21 mouse cellular contexts compared by ENCODE assay signal in genomic region chr8:61194306-61194925, GRCm38 (mm10). TPM values are rescaled to one million over a fixed set of nuclear protein-coding genes. Genes with fewer than 3 reads are reported as not detected.
A peak's percentile ranks its signal among the peaks of the same experiment; 100 is the strongest.
DNase-seq lines count a peak whose midpoint lies in the region; ATAC-seq and TF ChIP-seq lines count a peak whose summit lies in the region.
"Had no signal": no experiment of that assay in that cellular context is flagged by ENCODE, and none has a peak within 500 bp of the region (broad histone marks: within the 10 kb centered on the region; RNA-seq: fewer than 3 reads in every experiment).

No protein-coding gene starts in this region.

- H3K79me3 ChIP-seq in C2C12 (ENCODE audit: low read depth) = no peaks in the 10 kb centered on the region

- peak; percentile 75 for DNase-seq in NIH3T3 (ENCODE audit: low read depth)
- peak; percentile 11 for DNase-seq in adrenal gland, postnatal 14 days
- DNase-seq in thymus, postnatal 10 days (ENCODE audit: low spot score in 2 of 2) = no peak
- DNase-seq: cerebellum, adult 9-10 months; gastrocnemius, postnatal 36 days; kidney, adult 2 months; kidney, postnatal 10 days; right cerebral cortex, postnatal 25 days; spleen, adult 18-20 months had no signal

- peak overlapping the region; percentile 45 for H3K4me2 ChIP-seq in myocyte (ENCODE audit: low read depth)
- H3K4me2 ChIP-seq in liver, embryonic 12.5 days = no peak overlapping the region
- no peak overlapping the region for H3K4me2 ChIP-seq in midbrain, embryonic 16.5 days (ENCODE audit: low read length)
- H3K4me2 ChIP-seq: forebrain, embryonic 12.5 days; hindbrain, embryonic 13.5 days; limb, embryonic 15.5 days; liver, embryonic 15.5 days had no signal

- H3ac ChIP-seq in C2C12 (ENCODE audit: control insufficient read depth, insufficient read length, low read depth) = no peak overlapping the region
- no peak overlapping the region for H3ac ChIP-seq in myocyte (ENCODE audit: control insufficient read depth, insufficient read length)

- H3K4me3 ChIP-seq in C2C12 (ENCODE audit: insufficient read depth, poor library complexity, severe bottlenecking) (no peak overlapping the region), myocyte (no peak overlapping the region)
- no peak overlapping the region for H3K4me3 ChIP-seq in liver, embryonic 12.5 days
- no peak overlapping the region for H3K4me3 ChIP-seq in midbrain, embryonic 16.5 days (ENCODE audit: low read depth, low read length)
- H3K4me3 ChIP-seq: forebrain, embryonic 12.5 days; hindbrain, embryonic 13.5 days; left cerebral cortex, adult 2 months; limb, embryonic 15.5 days; liver, embryonic 15.5 days; midbrain, embryonic 10.5 days had no signal

- TF ChIP-seq CTCF in C2C12 (IDR thresholded peaks at IDR 0.05; ENCODE audit: control insufficient read depth, insufficient read depth, insufficient read length) = no peak

- H3K27me3 ChIP-seq in C2C12 (ENCODE audit: control insufficient read depth, insufficient read depth, insufficient read length) (no peaks in the 10 kb centered on the region), myocyte (ENCODE audit: control insufficient read depth, insufficient read depth, insufficient read length) (no peaks in the 10 kb centered on the region)
- no peaks in the 10 kb centered on the region for H3K27me3 ChIP-seq in liver, embryonic 12.5 days (replicated peaks)
- no peaks in the 10 kb centered on the region for H3K27me3 ChIP-seq in midbrain, embryonic 16.5 days (ENCODE audit: control insufficient read depth, insufficient read depth, low read depth, low read length)
- H3K27me3 ChIP-seq: forebrain, embryonic 12.5 days; hindbrain, embryonic 13.5 days; limb, embryonic 15.5 days; liver, embryonic 15.5 days had no signal

- H3K79me2 ChIP-seq in C2C12 (ENCODE audit: control insufficient read depth, insufficient read depth) = no peaks in the 10 kb centered on the region
- no peaks in the 10 kb centered on the region for H3K79me2 ChIP-seq in myocyte (ENCODE audit: control insufficient read depth, insufficient read depth)

- no peak overlapping the region for H3K27ac ChIP-seq in liver, embryonic 12.5 days
- H3K27ac ChIP-seq in midbrain, embryonic 16.5 days (ENCODE audit: low read length) = no peak overlapping the region
- H3K27ac ChIP-seq: forebrain, embryonic 12.5 days; hindbrain, embryonic 13.5 days; left cerebral cortex, adult 2 months; limb, embryonic 15.5 days; liver, embryonic 15.5 days; midbrain, embryonic 10.5 days had no signal

- no peak overlapping the region for H3K9ac ChIP-seq in liver, embryonic 12.5 days
- no peak overlapping the region for H3K9ac ChIP-seq in midbrain, embryonic 16.5 days (ENCODE audit: low read depth, low read length)
- H3K9ac ChIP-seq: forebrain, embryonic 12.5 days; hindbrain, embryonic 13.5 days; limb, embryonic 15.5 days; liver, embryonic 15.5 days had no signal

- 0 out of 2 replicates have a peak, but pooled peaks cover 4% of the 10 kb centered on the region for H3K9me3 ChIP-seq in liver, embryonic 12.5 days (replicated peaks)
- no peaks in the 10 kb centered on the region for H3K9me3 ChIP-seq in midbrain, embryonic 16.5 days (replicated peaks; ENCODE audit: control insufficient read depth, low read length, poor library complexity, severe bottlenecking)
- H3K9me3 ChIP-seq: forebrain, embryonic 12.5 days; hindbrain, embryonic 13.5 days; limb, embryonic 15.5 days; liver, embryonic 15.5 days had no signal

- H3K4me1 ChIP-seq in liver, embryonic 12.5 days = no peaks in the 10 kb centered on the region
- H3K4me1 ChIP-seq in midbrain, embryonic 16.5 days (ENCODE audit: control insufficient read depth, insufficient read depth, low read length) = no peaks in the 10 kb centered on the region
- H3K4me1 ChIP-seq: forebrain, embryonic 12.5 days; hindbrain, embryonic 13.5 days; limb, embryonic 15.5 days; liver, embryonic 15.5 days; midbrain, embryonic 10.5 days had no signal

- no peak for ATAC-seq in liver, embryonic 12.5 days
- no peak for ATAC-seq in midbrain, embryonic 16.5 days
- ATAC-seq: activated CD4-positive, CD25-positive, alpha-beta regulatory T cell, adult 4 months; CD4-positive, CD25-positive, alpha-beta regulatory T cell, adult 4 months had no signal

- no peaks in the 10 kb centered on the region for H3K36me3 ChIP-seq in C2C12 (ENCODE audit: control insufficient read depth, insufficient read depth)
- H3K36me3 ChIP-seq in myocyte (ENCODE audit: control insufficient read depth, insufficient read depth) = no peaks in the 10 kb centered on the region
- no peaks in the 10 kb centered on the region for H3K36me3 ChIP-seq in liver, embryonic 12.5 days
- no peaks in the 10 kb centered on the region for H3K36me3 ChIP-seq in midbrain, embryonic 16.5 days (ENCODE audit: control insufficient read depth, insufficient read depth, low read length)
- H3K36me3 ChIP-seq: forebrain, embryonic 12.5 days; hindbrain, embryonic 13.5 days; limb, embryonic 15.5 days; liver, embryonic 15.5 days; midbrain, embryonic 10.5 days had no signal

- 64% methylated on average over 5 of the region's 5 CpGs for WGBS in liver, embryonic 12.5 days (ENCODE audit: insufficient replicate concordance)
- 84% methylated on average over 5 of the region's 5 CpGs for WGBS in midbrain, embryonic 16.5 days

- no peak for TF ChIP-seq POLR2A in myocyte (IDR thresholded peaks at IDR 0.05; ENCODE audit: insufficient read length, low read depth)

TF ChIP-seq in C2C12, 6 proteins besides CTCF, POLR2A, EP300 and RAD21:
- TF ChIP-seq MYOG (IDR thresholded peaks at IDR 0.05; ENCODE audit: control insufficient read depth, extremely low read depth, insufficient read length) = no peak
- peak; percentile 86 for TF ChIP-seq FOSL1 (IDR thresholded peaks at IDR 0.05; ENCODE audit: insufficient read depth, low read length, poor library complexity, severe bottlenecking)
- TF ChIP-seq MYOD1 (IDR thresholded peaks at IDR 0.05; ENCODE audit: control insufficient read depth, insufficient read length, low read depth) = peak; percentile 97
- TF ChIP-seq CEBPB (IDR thresholded peaks at IDR 0.05; ENCODE audit: low read depth) = no peak
- peak; percentile 52 for TF ChIP-seq USF1 (IDR thresholded peaks at IDR 0.05; ENCODE audit: low read depth)

TF ChIP-seq in myocyte, 11 proteins besides CTCF, POLR2A, EP300 and RAD21:
- TF ChIP-seq MAX (IDR thresholded peaks at IDR 0.05; ENCODE audit: low read depth) (peak; percentile 8), SRF (IDR thresholded peaks at IDR 0.05; ENCODE audit: control insufficient read depth, insufficient read length, low read depth) (no peak), TCF12 (IDR thresholded peaks at IDR 0.05; ENCODE audit: insufficient read depth, poor library complexity, severe bottlenecking) (peak; percentile 60), TCF3 (IDR thresholded peaks at IDR 0.05; ENCODE audit: insufficient read length, low read depth) (peak; percentile 63), USF1 (IDR thresholded peaks at IDR 0.05; ENCODE audit: low read depth) (peak; percentile 62), MYOG (IDR thresholded peaks at IDR 0.05; ENCODE audit: control insufficient read depth in 1 of 3, insufficient read depth in 1 of 3, insufficient read length in 2 of 3, low read depth in 2 of 3) (peak; percentile 50 to 92 (median 56)), POLR2AphosphoS2 (IDR thresholded peaks at IDR 0.05; ENCODE audit: insufficient read length, low read depth) (no peak), REST (IDR thresholded peaks at IDR 0.05; ENCODE audit: insufficient read depth, insufficient read length) (no peak), E2F4 (IDR thresholded peaks at IDR 0.05; ENCODE audit: insufficient read depth) (no peak), MYOD1 (IDR thresholded peaks at IDR 0.05; ENCODE audit: control insufficient read depth in 1 of 3, insufficient read length in 2 of 3, low read depth in 2 of 3) (peak in 2 of 3 experiments; percentile 82 to 96), CEBPB (IDR thresholded peaks at IDR 0.05; ENCODE audit: insufficient read depth, poor library complexity, severe bottlenecking) (no peak)

RNA-seq across cellular contexts. Expression of gene Sh3rf1, which starts 29.3 kb away (rescaled TPM):
- polyA plus RNA-seq in C2C12 (2012; fragmentation: generic; extraction: Trizol) = 3.8 TPM
- total RNA-seq in adrenal gland, postnatal 14 days (2021) = 9.3 and 10.1 TPM in 2 replicates
- 4.2 TPM for polyA plus RNA-seq in myocyte (2012; fragmentation: generic; extraction: Trizol)
- 2.8 and 3.2 TPM in 2 replicates for polyA plus RNA-seq in liver, embryonic 12.5 days (2016; fragmentation: Nextera tagmentation; extraction: Ambion mirVana)
- polyA plus RNA-seq in midbrain, embryonic 16.5 days (2015; fragmentation: Nextera tagmentation; extraction: Ambion mirVana) = 32.1 and 34.7 TPM in 2 replicates

Comparison
In these comparisons a context has a peak if more than half of its experiments do, and no peak if none do; other contexts are left out.
1. DNase-seq: peak in NIH3T3 (single experiment) and adrenal gland, postnatal 14 days (single experiment); none in thymus, postnatal 10 days (0 of 2).